Mouse (Mus musculus) heart, postnatal 0 days (tissue): ENCODE measurements at regions not wholly inside any gene's neighbourhood (a gene's known extent, or its start where the extent isn't known, plus 50 kb on each side); places are given as distances from the start of the nearest gene placed in this dataset.

ENCODE experiments used
- CTCF ChIP-seq: IDR thresholded peaks from 2 replicates; pipeline ENCODE4 v1.5.1; 2016; ENCODE audit warnings: antibody characterized with exemption, control low read depth, low read depth
- EP300 ChIP-seq: IDR thresholded peaks from 2 replicates; pipeline ENCODE4 v1.6.1; 2016; ENCODE audit warnings: antibody characterized with exemption, low read depth

- TF ChIP-seq CTCF (no peak), EP300 (no peak)
These were observed 230.2 kb downstream of the Pcsk1 start for GRCm38 (mm10) chr13:75319780-75320179.
